Mouse (Mus musculus) MEL (cell line): ENCODE measurements around the gene Whamm.

Experiments
- CHD2 ChIP-seq: IDR thresholded peaks from 2 replicates; pipeline ENCODE4 v1.6.1; 2011; ENCODE audit warnings: low read length, improper control_type of control experiment
- CTCF ChIP-seq, 3 experiments: IDR thresholded peaks in 2 of 3; conservative IDR thresholded peaks in 1 of 3; 2 replicates each; pipeline ENCODE4 v1.5.1; 2011 to 2012; ENCODE audit warnings: low read length in 3 of 3, low read depth in 2 of 3, mild to moderate bottlenecking in 2 of 3, improper control_type of control experiment in 1 of 3, inconsistent platforms in 1 of 3, mixed read lengths in 1 of 3, moderate library complexity in 1 of 3; ENCODE audit not compliant: control insufficient read depth in 1 of 3, insufficient read depth in 1 of 3, poor library complexity in 1 of 3, severe bottlenecking in 1 of 3

DNA sequence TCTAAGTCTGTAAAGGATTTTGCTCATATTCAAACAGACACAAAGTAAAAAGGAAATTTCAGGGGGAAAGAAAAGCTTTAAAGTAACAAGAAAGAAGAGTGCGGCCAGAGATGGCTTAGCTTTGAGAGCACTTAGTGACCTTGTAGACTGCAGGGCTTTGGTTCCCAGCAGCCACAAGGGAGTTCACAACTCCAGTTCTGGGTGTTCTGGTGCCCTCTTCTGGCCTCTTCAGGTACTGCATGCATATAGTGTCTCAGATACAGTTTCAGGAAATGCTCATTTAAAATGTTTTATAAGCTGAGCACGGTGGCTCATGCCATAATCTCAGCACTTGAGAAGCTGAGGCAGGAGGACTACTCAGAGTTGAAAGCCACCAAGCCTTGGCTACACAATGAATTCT lies 55.4 kb downstream of the Whamm start:
- TF ChIP-seq CHD2 (no peak), CTCF (IDR thresholded peaks at IDR 0.05 in 2 of 3, conservative IDR thresholded peaks at IDR 0.05 in 1 of 3; ENCODE audit: control insufficient read depth in 1 of 3, insufficient read depth in 1 of 3, low read depth in 2 of 3, low read length in 3 of 3, poor library complexity in 1 of 3, severe bottlenecking in 1 of 3) (peak; percentile 69 to 77 (median 70))
